Mouse (Mus musculus): ENCODE data around the gene Ttll13. TPM values are rescaled to one million over a fixed set of nuclear protein-coding genes. Genes with fewer than 3 reads are reported as not detected.

Gene Ttll13
- total RNA-seq, 2 experiments from 2014 or later: 0.59 to 0.83 TPM

GRCm38 (mm10) chr7:80214459-80214858 lies 31.7 kb upstream of the Ttll13 start:
- DNase-seq: no peak

GRCm38 (mm10) chr7:80215398-80215797 lies 30.8 kb upstream of the Ttll13 start:
- DNase-seq: peak; percentile 79 to 87

GRCm38 (mm10) chr7:80216566-80216965 lies 29.6 kb upstream of the Ttll13 start:
- DNase-seq: peak in 1 of 2 experiments; percentile 72

- DNase-seq: peak; percentile 64 to 66
These were observed 27.5 kb upstream of the Ttll13 start for GRCm38 (mm10) chr7:80218666-80219065.

GRCm38 (mm10) chr7:80220237-80220797 lies 25.9 kb upstream of the Ttll13 start:
- DNase-seq: peak in 1 of 2 experiments; percentile 56

- DNase-seq: no peak
These were observed 24.9 kb upstream of the Ttll13 start for GRCm38 (mm10) chr7:80221179-80221750.

- no peak for DNase-seq
These were observed 19.1 kb upstream of the Ttll13 start for GRCm38 (mm10) chr7:80227065-80227464.

- no peak for DNase-seq
These were observed 16.0 kb upstream of the Ttll13 start for GRCm38 (mm10) chr7:80230196-80230595.

GRCm38 (mm10) chr7:80231971-80232488 lies 14.1 kb upstream of the Ttll13 start:
- no peak for DNase-seq

- peak; percentile 99 for DNase-seq
These were observed 13.6 kb upstream of the Ttll13 start, which contains the start of the genes Cib1 and Gdpgp1 for GRCm38 (mm10) chr7:80232489-80233029. Gene Cib1, minus strand, starts transcription at chr7:80232813. Gene Gdpgp1, plus strand, starts transcription at chr7:80232865.

GRCm38 (mm10) chr7:80233799-80234198 lies 12.4 kb upstream of the Ttll13 start:
- DNase-seq: no peak

- DNase-seq: no peak
These were observed 7.6 kb upstream of the Ttll13 start for GRCm38 (mm10) chr7:80238542-80238941.

GRCm38 (mm10) chr7:80241661-80242060 lies 4.5 kb upstream of the Ttll13 start:
- no peak for DNase-seq

GRCm38 (mm10) chr7:80244851-80245250 lies 1.3 kb upstream of the Ttll13 start:
- DNase-seq: no peak

GRCm38 (mm10) chr7:80246859-80247258 lies 683 bp downstream of the Ttll13 start:
- DNase-seq: no peak

GRCm38 (mm10) chr7:80252437-80252836 lies 6.3 kb downstream of the Ttll13 start:
- no peak for DNase-seq

GRCm38 (mm10) chr7:80252886-80253285 lies 6.7 kb downstream of the Ttll13 start:
- no peak for DNase-seq

GRCm38 (mm10) chr7:80255981-80256380 lies 9.8 kb downstream of the Ttll13 start:
- no peak for DNase-seq

GRCm38 (mm10) chr7:80257706-80258105 lies 11.5 kb downstream of the Ttll13 start:
- no peak for DNase-seq

GRCm38 (mm10) chr7:80260625-80261371 lies 14.6 kb downstream of the Ttll13 start, which contains the start of gene Ngrn:
Gene Ngrn, plus strand, starts transcription at chr7:80261215.
- DNase-seq: peak; percentile 89 to 93

- DNase-seq: no peak
These were observed 15.3 kb downstream of the Ttll13 start for GRCm38 (mm10) chr7:80261372-80261990.

GRCm38 (mm10) chr7:80264606-80265005 lies 18.4 kb downstream of the Ttll13 start:
- DNase-seq: peak; percentile 55 to 67

All from adrenal gland, postnatal 36 days (tissue).